Mouse (Mus musculus) cerebellum, postnatal 14 days (tissue): ENCODE measurements around the gene Ccdc162.
"Not testable (repeated sequence)": the region's sequence is repeated elsewhere in the genome, so short reads cannot be mapped to it uniquely, and the experiment has no call there.

Experiments used
- DNase-seq, 2 experiments: peaks; one replicate each; pipeline ENCODE4 v3.0.0; 2021; ENCODE audit warnings: mixed read lengths in 2 of 2

Ccdc162 gene

GRCm38 (mm10) chr10:41690978-41691377 is 25.5 kb downstream of the Ccdc162 start:
- DNase-seq: no peak

DNA sequence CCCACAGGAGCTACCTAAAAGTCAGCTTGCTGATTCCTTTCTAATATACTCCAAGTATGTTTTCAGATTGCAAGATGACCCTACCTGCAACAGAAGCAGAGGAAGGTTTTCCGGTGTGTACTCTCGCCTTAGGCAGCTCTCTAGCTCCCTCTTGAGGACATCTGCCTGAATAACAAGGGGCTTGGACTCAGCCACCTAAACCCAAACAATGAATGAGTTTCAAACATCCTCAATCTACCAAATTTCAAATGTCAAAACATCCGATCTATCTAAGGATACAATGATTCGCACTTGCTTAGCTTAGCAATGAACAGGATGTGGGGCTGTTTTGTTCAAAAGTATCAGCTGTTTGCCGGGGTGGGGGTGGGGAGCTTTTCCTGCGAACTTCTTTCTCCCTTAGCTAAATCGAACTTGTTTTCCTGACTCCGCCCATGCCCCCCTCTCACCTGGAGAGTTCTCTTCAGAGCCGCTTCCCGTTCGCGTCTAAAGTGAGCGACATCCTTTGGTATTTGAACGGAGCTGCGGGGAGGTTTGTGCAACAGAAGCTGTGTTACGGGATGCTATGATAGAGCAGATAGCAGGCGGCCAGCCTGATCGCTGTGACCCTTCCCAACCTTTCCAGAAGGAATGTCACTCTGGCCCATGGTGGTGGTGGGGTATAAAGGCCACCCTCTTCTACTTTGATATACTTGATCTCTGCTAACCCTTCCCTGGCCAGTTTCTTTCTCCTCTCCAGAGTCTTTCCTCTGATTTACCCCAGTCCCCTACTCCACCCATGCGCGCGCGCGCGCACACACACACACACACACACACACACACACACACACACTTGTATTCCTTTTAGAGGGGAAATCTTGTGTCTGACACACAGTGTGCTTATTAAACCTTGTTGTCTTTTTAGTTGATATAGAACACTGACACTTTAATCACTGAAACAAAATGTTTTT is 26.2 kb downstream of the Ccdc162 start:
- peak; percentile 85 to 86 for DNase-seq

DNA sequence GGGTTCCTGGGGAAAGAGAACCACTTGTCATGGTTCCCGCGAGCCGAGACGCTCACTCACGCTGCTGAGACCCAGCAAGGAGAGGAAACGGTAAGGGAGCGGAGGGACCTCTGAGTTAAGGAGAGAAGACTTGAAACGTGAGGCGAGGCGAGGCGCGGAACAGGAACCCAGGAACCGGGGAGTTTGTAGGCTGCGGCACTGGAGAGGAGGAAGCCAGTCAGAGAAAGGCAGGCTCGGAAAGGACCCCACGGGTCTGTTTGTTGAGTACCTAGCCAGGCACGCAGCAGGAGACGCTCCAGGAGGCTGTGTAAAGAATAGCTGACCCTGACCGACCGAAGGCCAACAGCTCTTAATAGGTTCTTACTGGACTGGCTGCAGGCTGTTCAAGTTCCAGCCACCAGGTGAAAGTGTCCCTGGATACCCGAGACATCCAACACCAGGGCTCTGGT is 31.9 kb downstream of the Ccdc162 start:
- DNase-seq: no peak

DNA sequence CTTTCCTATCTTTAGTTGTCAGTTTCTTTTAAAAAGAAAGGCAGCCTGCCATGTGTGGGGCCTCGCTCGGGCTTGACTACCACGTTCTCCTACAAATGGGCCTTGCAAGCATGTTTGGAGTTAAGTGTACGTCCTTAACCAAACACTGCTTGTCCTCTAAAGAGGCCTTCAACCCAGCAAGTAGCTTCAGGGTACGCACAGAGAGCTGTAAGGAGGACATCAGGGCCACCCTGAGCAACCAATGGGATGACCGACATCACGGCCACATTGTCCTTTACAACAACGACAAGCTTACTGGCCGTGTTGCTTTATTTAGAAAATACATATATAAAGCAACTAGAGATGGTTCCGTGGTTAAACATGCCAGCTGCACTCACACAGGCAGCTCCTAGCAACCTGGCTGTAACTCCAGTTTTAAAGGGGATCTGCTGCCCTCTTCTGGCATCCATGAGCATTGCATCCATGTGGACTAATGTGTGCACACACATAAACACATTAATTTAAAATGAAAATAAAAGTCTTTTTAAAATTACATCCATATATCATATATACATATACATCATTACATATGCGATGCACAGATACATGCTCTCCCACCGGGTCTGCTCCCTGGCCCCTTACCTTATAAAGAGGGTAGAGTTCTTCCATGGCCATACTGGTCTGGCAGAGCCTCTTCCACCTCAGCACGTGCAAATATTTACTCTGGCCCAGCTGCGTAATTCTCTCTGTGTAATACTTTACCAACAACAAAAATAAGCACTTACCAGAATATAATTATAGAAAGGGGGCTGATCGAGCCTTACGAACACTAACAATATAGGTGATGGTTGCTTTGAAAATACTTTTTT is 33.7 kb downstream of the Ccdc162 start:
- DNase-seq: peak; percentile 95

GRCm38 (mm10) chr10:41678746-41679360 is 37.6 kb downstream of the Ccdc162 start:
- peak; percentile 97 to 98 for DNase-seq

DNA sequence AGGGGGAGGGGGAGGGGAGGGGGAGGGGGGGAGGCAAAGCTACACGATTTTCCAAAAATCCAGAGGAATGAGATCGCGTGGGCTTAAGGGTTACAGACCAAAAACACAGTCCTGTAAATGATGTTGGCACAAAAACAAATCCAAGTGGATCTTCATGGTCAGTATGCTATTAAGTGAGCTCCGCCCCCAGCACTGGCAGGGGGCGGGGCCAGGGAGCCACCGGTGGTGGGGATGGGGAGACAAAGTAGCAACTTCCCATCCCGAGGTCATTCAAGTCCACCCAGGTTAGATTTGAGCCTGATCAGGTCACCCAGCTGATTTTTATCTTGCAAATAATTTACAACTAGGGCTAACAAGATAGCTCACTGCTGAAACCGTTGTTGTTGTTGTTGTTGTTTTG is 39.0 kb downstream of the Ccdc162 start:
- peak in 1 of 2 experiments; percentile 25 for DNase-seq

GRCm38 (mm10) chr10:41676661-41677061 is 39.8 kb downstream of the Ccdc162 start:
- DNase-seq: peak in 1 of 2 experiments; percentile 27

DNA sequence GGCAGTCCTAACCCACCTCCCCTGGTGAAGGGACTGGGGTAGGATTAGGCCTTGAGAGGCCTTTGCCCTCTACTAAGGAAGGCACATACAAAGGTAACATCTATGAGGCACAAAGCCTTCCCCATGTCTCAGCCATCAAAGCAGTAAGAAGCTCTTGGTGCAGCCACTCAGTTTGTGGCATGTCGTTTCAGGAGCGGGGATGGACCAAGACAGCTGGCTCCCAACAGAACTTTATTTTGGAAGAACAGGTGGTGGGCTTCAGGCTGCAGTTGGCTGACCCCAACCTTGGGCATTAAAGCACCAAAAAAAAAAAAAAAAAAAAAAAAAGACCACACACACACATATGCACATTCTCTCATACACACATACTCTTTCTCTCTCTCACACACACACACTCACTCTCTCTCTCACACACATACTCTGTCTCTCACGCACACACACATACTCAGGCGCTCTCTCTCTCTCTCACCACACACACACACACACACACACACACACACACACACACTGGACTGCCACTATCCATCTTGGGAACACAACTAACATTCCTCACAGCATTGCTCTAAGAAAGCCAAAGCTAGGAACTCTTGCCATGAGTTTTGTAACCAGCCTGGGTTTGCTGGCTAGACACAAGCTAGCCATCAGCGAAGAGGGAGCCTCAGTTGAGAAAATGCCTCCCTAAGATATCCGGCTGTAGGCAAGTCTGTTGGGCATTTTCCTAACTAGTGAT is 40.4 kb downstream of the Ccdc162 start:
- no peak for DNase-seq

DNA sequence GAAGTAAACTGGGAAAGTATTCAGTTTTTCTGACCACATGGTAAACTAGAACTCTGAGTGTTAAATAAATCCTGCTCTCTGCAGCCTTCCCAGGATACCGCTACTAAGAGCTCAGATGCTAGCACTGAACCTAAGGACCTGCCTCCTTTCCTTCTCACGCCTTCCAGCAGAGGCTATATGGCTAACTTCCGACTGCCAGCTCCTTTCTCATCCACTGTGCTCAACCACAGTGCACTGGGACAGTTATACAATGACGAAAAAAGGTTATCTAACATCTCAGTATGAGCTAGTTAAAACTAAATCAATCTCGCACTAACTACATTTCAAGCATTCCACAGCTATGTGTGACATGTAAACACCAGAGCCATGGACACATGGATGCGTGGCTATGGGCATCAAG is 41.2 kb downstream of the Ccdc162 start:
- no peak for DNase-seq

GRCm38 (mm10) chr10:41674362-41674761 is 42.1 kb downstream of the Ccdc162 start:
- DNase-seq: no peak

DNA sequence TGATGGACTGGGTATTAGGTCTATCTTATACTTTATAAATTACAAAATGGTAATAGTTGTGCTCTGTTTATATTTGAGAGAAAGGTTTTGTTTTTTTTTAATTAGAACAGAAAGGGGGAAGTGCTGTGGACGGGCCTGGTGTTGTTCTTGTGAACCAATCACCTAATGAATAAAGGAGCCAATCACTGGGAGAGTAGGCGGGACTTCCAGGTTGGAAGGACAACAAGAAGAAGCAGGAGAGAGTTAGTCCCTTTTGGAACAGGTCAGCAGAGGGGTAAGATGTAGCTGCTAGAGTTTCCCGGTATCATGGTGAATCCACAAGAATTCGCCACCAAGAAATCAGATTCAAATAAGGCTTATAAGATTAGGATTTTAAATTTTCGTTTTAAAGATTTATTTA is 46.2 kb downstream of the Ccdc162 start:
- no peak for DNase-seq

DNA sequence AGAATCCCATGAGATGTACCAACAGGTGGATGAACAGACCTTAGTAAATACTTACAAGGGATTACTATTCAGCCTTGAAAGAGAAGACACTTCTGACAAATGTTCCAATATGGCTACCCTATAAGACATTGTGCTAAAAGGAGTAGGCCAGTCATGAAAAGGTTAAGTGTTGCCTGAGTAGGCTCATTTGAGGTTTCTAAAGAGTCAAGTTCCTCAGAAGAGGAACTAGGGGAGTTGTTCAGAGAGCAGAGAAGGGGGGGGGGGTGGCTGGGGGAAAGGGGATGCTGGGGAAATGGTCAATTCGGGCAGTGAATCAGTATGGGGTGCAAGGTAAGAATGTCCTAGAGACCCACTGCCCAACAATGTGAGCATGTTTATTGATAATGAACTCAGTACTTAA is 50.9 kb downstream of the Ccdc162 start:
- no peak for DNase-seq

DNA sequence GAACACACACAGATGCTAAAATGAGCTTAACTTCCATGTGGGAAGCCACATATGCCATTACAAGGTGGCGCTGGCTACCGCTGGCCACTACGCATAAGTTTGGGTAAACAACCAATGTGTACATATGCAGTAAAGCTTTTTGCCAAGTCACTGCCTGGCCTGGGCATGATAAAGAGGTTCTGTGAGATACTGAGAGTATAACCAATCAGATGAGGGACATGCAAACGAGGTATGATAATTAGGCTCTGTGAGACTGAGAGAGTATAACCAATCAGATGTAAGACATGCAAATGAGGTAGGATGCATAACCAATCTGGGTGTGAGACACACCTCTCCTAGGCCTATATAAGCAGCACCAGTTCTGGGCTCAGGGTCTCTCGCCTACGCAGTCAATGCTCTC is 56.8 kb downstream of the Ccdc162 start:
- not testable (repeated sequence) for DNase-seq

DNA sequence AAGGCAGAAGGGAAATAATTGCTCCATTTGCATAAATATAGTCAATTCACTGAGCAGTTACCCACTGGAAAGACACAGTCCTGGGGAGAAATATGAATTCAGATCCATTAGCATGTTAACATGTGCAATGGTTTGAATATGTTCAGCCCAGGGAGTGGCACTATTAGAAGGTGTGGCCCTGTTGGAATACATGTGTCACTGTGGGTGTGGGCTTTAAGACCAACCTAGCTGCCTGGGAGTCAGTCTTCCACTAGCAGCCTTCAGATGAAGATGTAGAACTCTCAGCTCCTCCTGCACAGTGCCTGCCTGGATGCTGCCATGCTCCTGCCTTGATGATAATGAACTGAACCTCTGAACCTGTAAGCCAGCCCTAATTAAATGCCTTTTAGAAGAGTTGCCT is 60.8 kb downstream of the Ccdc162 start:
- DNase-seq: not testable (repeated sequence)

DNA sequence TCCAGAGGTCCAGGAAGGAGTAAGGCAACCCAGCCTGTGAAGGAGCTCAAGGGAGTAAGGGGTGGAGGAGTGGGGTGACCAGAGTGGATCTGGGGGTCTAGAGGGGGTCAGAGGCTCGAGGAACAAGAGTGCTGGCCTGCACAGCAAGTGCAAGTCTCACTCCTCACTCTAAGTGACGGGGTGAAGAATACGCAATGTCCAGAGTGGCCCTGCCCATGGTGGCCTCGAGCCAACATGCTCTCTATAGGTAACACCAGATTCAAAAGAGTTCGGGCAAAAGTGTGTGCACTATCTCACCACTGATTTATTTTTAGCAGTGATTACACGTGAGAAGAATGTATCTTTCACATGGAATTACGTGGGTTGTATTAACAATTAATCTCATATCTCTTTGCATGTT is 63.4 kb downstream of the Ccdc162 start:
- no peak for DNase-seq

DNA sequence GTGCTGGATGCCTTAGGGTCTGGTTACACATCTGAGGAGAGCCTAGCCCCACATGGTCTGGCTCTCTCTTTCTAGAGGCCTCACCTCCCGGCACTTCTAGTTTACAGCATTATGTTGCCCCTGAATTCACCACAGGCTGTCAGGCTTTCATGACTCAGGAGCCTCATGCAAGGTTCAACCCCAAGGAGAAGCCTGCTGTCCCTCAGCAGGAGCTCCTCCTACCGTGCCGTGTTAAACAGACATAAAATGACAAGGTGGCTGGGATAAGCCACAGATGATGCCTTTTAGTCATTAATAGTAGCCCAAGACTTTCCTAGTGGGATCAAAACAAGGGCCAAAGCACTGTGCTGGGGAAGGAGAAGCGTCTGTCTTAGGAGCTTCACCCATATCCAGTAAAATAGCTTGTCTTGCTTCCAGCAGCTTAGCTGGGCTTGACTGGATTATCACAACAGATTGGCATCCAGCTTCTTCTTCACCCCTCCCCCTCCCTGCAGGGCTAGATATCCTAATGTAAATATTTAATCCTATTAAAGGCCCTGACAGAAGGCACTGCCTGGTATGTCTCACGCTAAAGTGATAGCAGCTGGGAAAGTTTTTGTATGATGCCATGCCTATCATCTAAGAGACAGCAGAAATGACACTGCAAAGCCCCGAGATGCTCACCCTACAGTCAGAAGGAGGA is 64.2 kb downstream of the Ccdc162 start:
- DNase-seq: peak; percentile 29 to 41

DNA sequence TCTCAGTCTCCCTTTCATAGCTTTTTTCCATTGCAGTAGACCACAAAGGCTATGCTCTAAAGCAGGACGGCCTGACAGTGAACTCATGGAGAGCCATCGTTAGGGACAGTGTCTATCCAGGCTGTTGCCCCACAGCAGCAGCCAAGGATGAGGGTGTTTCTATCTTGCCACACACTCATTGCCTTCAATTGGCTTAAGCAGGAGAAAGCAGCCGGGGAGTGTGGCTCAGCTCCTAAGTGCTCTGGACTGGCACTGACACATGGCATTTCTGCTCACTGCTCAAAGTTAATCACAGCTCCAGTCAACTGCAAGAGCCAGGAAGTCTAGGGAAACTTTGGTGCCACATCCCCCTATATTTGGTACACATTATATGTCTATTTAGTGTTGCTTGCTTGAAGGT is 64.9 kb downstream of the Ccdc162 start:
- DNase-seq: peak in 1 of 2 experiments; percentile 32

- DNase-seq: no peak
Measured at GRCm38 (mm10) chr10:41649186-41649585, 67.2 kb downstream of the Ccdc162 start.

- no peak for DNase-seq
Measured at GRCm38 (mm10) chr10:41638776-41639175, 77.7 kb downstream of the Ccdc162 start.

DNA sequence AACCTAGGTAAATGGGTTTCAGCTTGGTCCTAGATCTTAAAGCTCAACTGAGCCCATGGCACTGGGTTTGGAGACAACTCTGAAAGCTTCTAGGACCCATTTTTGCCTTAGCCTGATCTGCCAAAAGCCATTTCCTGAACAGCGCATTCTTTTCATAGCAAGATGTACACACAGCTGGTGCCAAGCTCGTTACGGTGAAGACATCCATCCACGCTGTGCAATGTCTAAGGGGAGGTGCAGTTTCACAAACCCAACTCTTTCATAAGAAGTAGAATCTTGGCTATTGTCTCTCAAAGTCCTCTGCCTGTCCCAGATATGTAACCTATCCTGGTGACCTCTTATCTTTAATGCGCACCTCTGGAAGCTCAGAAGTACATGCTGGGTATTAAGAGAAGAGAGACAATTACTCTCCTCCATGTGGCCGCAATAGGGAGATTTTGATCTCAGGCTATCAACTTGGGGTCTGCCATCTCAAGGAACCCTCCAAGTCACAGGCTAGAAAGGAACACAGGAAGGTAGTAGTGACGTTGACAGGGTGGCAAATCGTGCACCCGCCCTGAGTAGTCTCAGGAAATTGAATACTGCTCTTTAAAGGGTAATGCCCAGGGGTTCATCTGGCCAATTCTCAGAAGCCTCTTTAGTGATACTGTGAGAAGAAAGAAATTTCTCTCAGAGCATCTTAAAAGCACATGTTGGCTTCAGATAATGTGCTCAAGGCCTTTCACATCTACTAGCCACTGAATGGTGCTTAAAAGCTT is 81.0 kb downstream of the Ccdc162 start:
- no peak for DNase-seq

GRCm38 (mm10) chr10:41633801-41634200 is 82.6 kb downstream of the Ccdc162 start:
- no peak for DNase-seq
